8 mouse cellular contexts compared by ENCODE assay signal in the genomic region with DNA sequence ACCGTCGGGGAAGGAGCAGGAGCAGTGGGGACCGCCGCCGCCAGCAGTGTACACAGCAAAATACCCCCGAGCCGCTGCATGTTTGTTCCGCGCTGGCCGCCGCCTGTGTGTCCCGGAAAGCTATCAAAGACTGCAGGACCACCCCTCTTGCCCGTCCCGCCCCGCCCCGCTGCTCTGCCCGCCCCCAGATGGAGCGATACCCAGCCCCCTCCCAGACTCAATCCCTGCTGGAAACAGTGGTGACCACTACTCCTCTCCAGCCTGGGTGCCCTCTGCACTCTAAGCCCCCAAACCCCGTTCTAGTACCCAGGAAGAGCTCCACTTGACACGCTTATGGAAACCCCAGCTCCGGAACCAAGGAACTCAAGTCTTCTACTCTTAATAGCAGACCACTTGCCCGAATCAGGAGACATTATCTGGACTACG. TPM values are rescaled to one million over a fixed set of nuclear protein-coding genes. Genes with fewer than 3 reads are reported as not detected.
DNase-seq lines count a peak whose midpoint lies in the region; ATAC-seq lines count a peak whose summit lies in the region.

No protein-coding gene starts in this region.

- H3K9ac ChIP-seq in forebrain, embryonic 15.5 days (replicated peaks): peak overlapping the region; percentile 43
- H3K9ac ChIP-seq in midbrain, embryonic 16.5 days (ENCODE audit: low read depth, low read length): peak overlapping the region; percentile 55

- peaks cover 8% of the 10 kb centered on the region; the same call in 1 of the 2 replicates for H3K27me3 ChIP-seq in forebrain, embryonic 15.5 days
- H3K27me3 ChIP-seq in midbrain, embryonic 16.5 days (ENCODE audit: control insufficient read depth, insufficient read depth, low read depth, low read length): peaks cover 14% of the 10 kb centered on the region

- 1% methylated on average over 23 of the region's 23 CpGs for WGBS in forebrain, embryonic 15.5 days
- WGBS in midbrain, embryonic 16.5 days: 1% methylated on average over 23 of the region's 23 CpGs

- no peak overlapping the region for H3K27ac ChIP-seq in forebrain, embryonic 15.5 days (replicated peaks)
- 0 out of 2 replicates have a peak overlapping the region, but pooled peaks have one; percentile 28 for H3K27ac ChIP-seq in midbrain, embryonic 16.5 days (ENCODE audit: low read length)

- H3K4me1 ChIP-seq in forebrain, embryonic 15.5 days: peaks cover 18% of the 10 kb centered on the region
- H3K4me1 ChIP-seq in midbrain, embryonic 16.5 days (ENCODE audit: control insufficient read depth, insufficient read depth, low read length): peaks cover 11% of the 10 kb centered on the region

- no peaks in the 10 kb centered on the region for H3K9me3 ChIP-seq in forebrain, embryonic 15.5 days
- H3K9me3 ChIP-seq in midbrain, embryonic 16.5 days (replicated peaks; ENCODE audit: control insufficient read depth, low read length, poor library complexity, severe bottlenecking): no peaks in the 10 kb centered on the region

- H3K4me3 ChIP-seq in forebrain, embryonic 15.5 days: peak overlapping the region; percentile 44
- H3K4me3 ChIP-seq in midbrain, embryonic 16.5 days (ENCODE audit: low read depth, low read length): peak overlapping the region; percentile 39

- no peaks in the 10 kb centered on the region for H3K36me3 ChIP-seq in forebrain, embryonic 15.5 days
- H3K36me3 ChIP-seq in midbrain, embryonic 16.5 days (ENCODE audit: control insufficient read depth, insufficient read depth, low read length): no peaks in the 10 kb centered on the region

- peak overlapping the region; percentile 54 for H3K4me2 ChIP-seq in forebrain, embryonic 15.5 days (replicated peaks)
- H3K4me2 ChIP-seq in midbrain, embryonic 16.5 days (ENCODE audit: low read length): peak overlapping the region; percentile 54

- peak; percentile 36 to 40 for DNase-seq in cerebellum, postnatal 10 days
- no peak for DNase-seq in cerebellum, adult 8-10 months
- DNase-seq in ES-CJ7 (ENCODE audit: low read depth, low spot score): peak; percentile 9
- peak; percentile 69 to 76 for DNase-seq in kidney, postnatal 4 days
- DNase-seq in layer of hippocampus, adult 8-10 months (ENCODE audit: low spot score in 2 of 2): no peak
- DNase-seq in thymus, postnatal 25 days: no peak

- peak; percentile 56 for ATAC-seq in forebrain, embryonic 15.5 days (replicated peaks)
- ATAC-seq in midbrain, embryonic 16.5 days: peak; percentile 47

RNA-seq across cellular contexts. Expression of gene Dkk3, which starts 0.5 kb away (rescaled TPM):
- 22.3 and 25.9 TPM in 2 replicates for polyA plus RNA-seq in forebrain, embryonic 15.5 days (2015; fragmentation: Nextera tagmentation; extraction: Ambion mirVana)
- 26.9 and 35.1 TPM in 2 replicates for polyA plus RNA-seq in midbrain, embryonic 16.5 days (2015; fragmentation: Nextera tagmentation; extraction: Ambion mirVana)
- total RNA-seq in layer of hippocampus, adult 8-10 months (2022): 100 to 1,000 TPM; 256 to 294 (median 274) TPM

Comparison
In these comparisons a context has a peak if more than half of its experiments do, and no peak if none do; other contexts are left out.
1. DNase-seq: peak in cerebellum, postnatal 10 days (2 of 2), ES-CJ7 (single experiment) and kidney, postnatal 4 days (2 of 2); none in cerebellum, adult 8-10 months (single experiment), layer of hippocampus, adult 8-10 months (0 of 2) and thymus, postnatal 25 days (single experiment).